Mouse (Mus musculus) central nervous system, embryonic 18 days (tissue): ENCODE measurements around the gene Svs2. TPM values are rescaled to one million over a fixed set of nuclear protein-coding genes. Genes with fewer than 3 reads are reported as not detected.

Experiments used
- polyA plus RNA-seq: library from polyadenylated mRNA; depleted of rRNA; stranded (reverse); fragments of >200 nt; gene quantifications from 2 replicates; pipeline ENCODE4 v1.2.3, GENCODE M21; 2012; rRNA removed

Gene Svs2
- not detected in 2 replicates for polyA plus RNA-seq

GRCm38 (mm10) chr2:164238366-164238765 is at the start of gene Svs2:
Gene Svs2, minus strand, starts transcription at chr2:164238466.

GRCm38 (mm10) chr2:164278359-164278758 is 40.1 kb upstream of the Svs2 start, which contains the start of gene Svs4:
Gene Svs4, minus strand, starts transcription at chr2:164278459.

GRCm38 (mm10) chr2:164256540-164256939 is 18.3 kb upstream of the Svs2 start, which contains the start of gene Svs3b:
Gene Svs3b, minus strand, starts transcription at chr2:164256640.

GRCm38 (mm10) chr2:164221522-164221921 is 16.7 kb downstream of the Svs2 start, which contains the start of gene Wfdc15b:
Gene Wfdc15b, minus strand, starts transcription at chr2:164221660.

GRCm38 (mm10) chr2:164199626-164200327 is 38.5 kb downstream of the Svs2 start, which contains the start of gene Wfdc15a:
Gene Wfdc15a, minus strand, starts transcription at chr2:164200130.

GRCm38 (mm10) chr2:164190576-164190975 is 47.7 kb downstream of the Svs2 start, which contains the start of gene Wfdc12:
Gene Wfdc12, minus strand, starts transcription at chr2:164190608.

Other genes starting within 250 kb of the Svs2 start
- 231 and 246 TPM in 2 replicates for gene Ywhab, start 243.5 kb downstream of the Svs2 start, polyA plus RNA-seq
- gene Pabpc1l, start 213.0 kb downstream of the Svs2 start, polyA plus RNA-seq, result 2.7 and 4.1 TPM in 2 replicates
- gene Stk4, start 168.1 kb downstream of the Svs2 start, polyA plus RNA-seq, result 20.1 and 20.6 TPM in 2 replicates
- 33.9 and 38.4 TPM in 2 replicates for gene Tomm34, start 167.3 kb downstream of the Svs2 start, polyA plus RNA-seq
- gene Kcns1, start 67.4 kb downstream of the Svs2 start, polyA plus RNA-seq, result 3.9 and 4.0 TPM in 2 replicates
- gene Wfdc5, start 55.7 kb downstream of the Svs2 start, polyA plus RNA-seq, result not detected in 2 replicates
- not detected in 2 replicates for gene Wfdc12, start 47.9 kb downstream of the Svs2 start, polyA plus RNA-seq
- not detected in 2 replicates for gene Wfdc15a, start 38.3 kb downstream of the Svs2 start, polyA plus RNA-seq
- gene Wfdc15b, start 16.8 kb downstream of the Svs2 start, polyA plus RNA-seq, result not detected in 2 replicates
- not detected in 2 replicates for gene Svs3b, start 18.2 kb upstream of the Svs2 start, polyA plus RNA-seq
- not detected in 2 replicates for gene Svs4, start 40.0 kb upstream of the Svs2 start, polyA plus RNA-seq
- gene Svs3a, start 50.8 kb upstream of the Svs2 start, polyA plus RNA-seq, result not detected in 2 replicates
- gene Svs6, start 78.3 kb upstream of the Svs2 start, polyA plus RNA-seq, result not detected in 2 replicates
- gene Svs5, start 94.3 kb upstream of the Svs2 start, polyA plus RNA-seq, result not detected in 2 replicates
- gene Slpi, start 150.6 kb upstream of the Svs2 start, polyA plus RNA-seq, result 0.16 and 0.70 TPM in 2 replicates
- 0.23 and 0.35 TPM in 2 replicates for gene Rbpjl, start 164.7 kb upstream of the Svs2 start, polyA plus RNA-seq
- 7.2 and 8.0 TPM in 2 replicates for gene Matn4, start 166.7 kb upstream of the Svs2 start, polyA plus RNA-seq
- 4.0 and 5.1 TPM in 2 replicates for gene Sdc4, start 205.4 kb upstream of the Svs2 start, polyA plus RNA-seq
- 64.2 TPM in 2 replicates for gene Sys1, start 218.5 kb upstream of the Svs2 start, polyA plus RNA-seq
- gene Gm20458, start 222.5 kb upstream of the Svs2 start, polyA plus RNA-seq, result 9.1 and 11.2 TPM in 2 replicates
- gene Trp53tg5, start 235.3 kb upstream of the Svs2 start, polyA plus RNA-seq, result not detected in 2 replicates
- gene Dbndd2, start 247.6 kb upstream of the Svs2 start, polyA plus RNA-seq, result 21.0 and 24.6 TPM in 2 replicates